Mouse (Mus musculus) lung, postnatal 0 days (tissue): ENCODE data around the gene Ccdc191.

ENCODE experiments used
- CTCF ChIP-seq: IDR thresholded peaks from 2 replicates; pipeline ENCODE4 v1.5.1; 2016; ENCODE audit warnings: antibody characterized with exemption, mild to moderate bottlenecking
- EP300 ChIP-seq: IDR thresholded peaks from 2 replicates; pipeline ENCODE4 v1.6.1; 2016; ENCODE audit warnings: antibody characterized with exemption, mild to moderate bottlenecking, control low read depth

- TF ChIP-seq CTCF (no peak), EP300 (no peak)
Measured at GRCm38 (mm10) chr16:43930577-43930976, 41.0 kb downstream of the Ccdc191 start.
